Mouse (Mus musculus): ENCODE measurements around the gene Kif21b.

DNA sequence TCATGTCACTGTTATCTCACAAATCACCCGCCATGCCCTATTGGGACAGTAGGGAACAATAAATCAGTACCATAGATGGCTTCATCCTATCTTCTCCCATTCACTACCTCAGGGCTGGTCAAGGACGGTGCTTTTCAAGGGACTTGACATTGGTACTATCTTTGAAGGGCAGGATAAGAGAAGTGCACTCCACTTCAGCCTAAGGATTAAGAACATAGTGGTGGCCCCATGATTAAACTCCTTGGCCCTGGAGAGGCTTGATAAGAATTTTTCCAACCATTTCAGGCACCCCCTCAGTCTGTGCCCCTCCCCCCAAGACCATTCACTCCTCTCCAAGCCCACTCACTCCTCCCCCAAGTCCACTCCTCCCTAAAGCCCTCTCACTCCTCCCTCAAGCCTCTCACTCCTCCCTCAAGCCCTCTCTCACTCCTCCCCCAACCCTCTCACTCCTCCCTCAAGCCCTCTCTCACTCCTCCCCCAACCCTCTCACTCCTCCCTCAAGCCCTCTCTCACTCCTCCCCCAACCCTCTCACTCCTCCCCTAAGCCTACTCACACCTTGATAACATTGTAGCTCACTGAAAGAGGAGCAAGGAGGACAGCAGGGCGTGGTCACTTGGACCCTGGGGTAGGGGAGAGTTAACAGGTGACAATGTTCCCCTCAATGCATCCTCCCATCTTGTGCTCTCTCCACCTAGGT, 45.1 kb upstream of the Kif21b start:
- TF ChIP-seq CTCF (IDR thresholded peaks at IDR 0.05; ENCODE audit: low read depth) (no peak), EP300 (IDR thresholded peaks at IDR 0.05; ENCODE audit: low read depth) (no peak)

Measured in liver, embryonic 14.5 days (tissue).